In genomic region chr19:29325053-29325851, GRCm38 (mm10) we compare ENCODE assay signal across 8 mouse cellular contexts. TPM values are rescaled to one million over a fixed set of nuclear protein-coding genes. Genes with fewer than 3 reads are reported as not detected.
DNase-seq lines count a peak whose midpoint lies in the region; ATAC-seq and TF ChIP-seq lines count a peak whose summit lies in the region.

Insl6 (minus strand) TSS chr19:29325356.

- no peaks in the 10 kb centered on the region; the same call in 1 of the 2 replicates for H3K79me2 ChIP-seq in CH12.LX (replicated peaks; ENCODE audit: control insufficient read depth, extremely low read depth, insufficient read depth, poor library complexity, severe bottlenecking)

- peaks cover 0 to 8% of the 10 kb centered on the region in 2 experiments; a peak in 1 of 4 replicates for H3K4me1 ChIP-seq in CH12.LX (ENCODE audit: control insufficient read depth in 1 of 2, insufficient read depth in 2 of 2)
- H3K4me1 ChIP-seq in embryonic fibroblast, embryonic 13.5 days (ENCODE audit: control insufficient read depth, insufficient read depth, low read length): no peaks in the 10 kb centered on the region; the same call in 1 of the 2 replicates
- 0 out of 2 replicates have a peak, but pooled peaks cover 3% of the 10 kb centered on the region for H3K4me1 ChIP-seq in heart, embryonic 15.5 days (replicated peaks)

- ATAC-seq in heart, embryonic 15.5 days (replicated peaks; ENCODE audit: insufficient number of reproducible peaks, insufficient read depth, low FRiP score, low read depth): peak; percentile 93

- no peaks in the 10 kb centered on the region for H3K36me3 ChIP-seq in CH12.LX (replicated peaks in 1 of 2; ENCODE audit: control insufficient read depth in 1 of 2, insufficient read depth in 1 of 2, low read length in 1 of 2)
- no peaks in the 10 kb centered on the region for H3K36me3 ChIP-seq in heart, embryonic 15.5 days

- H3K9me3 ChIP-seq in CH12.LX (replicated peaks; ENCODE audit: low read length): no peaks in the 10 kb centered on the region
- H3K9me3 ChIP-seq in heart, embryonic 15.5 days (replicated peaks): no peaks in the 10 kb centered on the region

- H3K27me3 ChIP-seq in CH12.LX (replicated peaks): no peaks in the 10 kb centered on the region
- H3K27me3 ChIP-seq in heart, embryonic 15.5 days: no peaks in the 10 kb centered on the region

- 0 out of 2 replicates have a peak, but pooled peaks have one; percentile 30 for TF ChIP-seq EP300 in CH12.LX (IDR thresholded peaks at IDR 0.05; ENCODE audit: low read length)

- H3K4me2 ChIP-seq in CH12.LX (ENCODE audit: insufficient read depth, low read depth, poor library complexity, severe bottlenecking): peak within 1 kb of the TSS; percentile 99
- peak within 1 kb of the TSS; percentile 80 for H3K4me2 ChIP-seq in heart, embryonic 15.5 days

- H3K27ac ChIP-seq in CH12.LX (ENCODE audit: insufficient read depth, low read depth): peak within 1 kb of the TSS; percentile 35; the same call in 1 of the 2 replicates
- H3K27ac ChIP-seq in embryonic fibroblast, embryonic 13.5 days (ENCODE audit: insufficient read depth, low read length): no peak within 1 kb of the TSS
- no peak within 1 kb of the TSS for H3K27ac ChIP-seq in heart, embryonic 15.5 days

- peak; percentile 66 for DNase-seq in CH12.LX (ENCODE audit: extremely low read depth)
- DNase-seq in adrenal gland, adult 18-20 months (ENCODE audit: low spot score in 2 of 2): peak; percentile 61 to 69
- peak; percentile 87 for DNase-seq in kidney, postnatal 10 days
- peak; percentile 64 to 69 for DNase-seq in lung, postnatal 4 days
- DNase-seq in retina, postnatal 1 day: peak; percentile 73
- peak; percentile 30 for DNase-seq in urinary bladder, adult 2 months (ENCODE audit: low spot score)

- in situ Hi-C loops in CH12.LX (cut with MboI; ENCODE audit: low pct_ligation_motif_present, low pct_unique_long_range_greater_than_20kb, low sequenced_read_pairs): no loop called here

- H3K4me3 ChIP-seq in CH12.LX (replicated peaks in 1 of 3; ENCODE audit: low read depth in 2 of 3, low read length in 2 of 3, poor library complexity in 1 of 3): peak within 1 kb of the TSS; percentile 47 to 82 (median 81)
- peak within 1 kb of the TSS; percentile 49 for H3K4me3 ChIP-seq in embryonic fibroblast, embryonic 13.5 days (ENCODE audit: insufficient read depth, low read length)
- H3K4me3 ChIP-seq in heart, embryonic 15.5 days: peak within 1 kb of the TSS; percentile 50

- H3K9ac ChIP-seq in CH12.LX (ENCODE audit: insufficient read depth, low read depth): peak within 1 kb of the TSS; percentile 83
- peak within 1 kb of the TSS; percentile 56 for H3K9ac ChIP-seq in heart, embryonic 15.5 days

- peak; percentile 69 for TF ChIP-seq POLR2A in CH12.LX (IDR thresholded peaks at IDR 0.05; ENCODE audit: low read depth, low read length)
- peak; percentile 81 for TF ChIP-seq POLR2A in embryonic fibroblast, embryonic 13.5 days (IDR thresholded peaks at IDR 0.05; ENCODE audit: low read depth, low read length)

- no peak for TF ChIP-seq CTCF in CH12.LX (conservative IDR thresholded peaks at IDR 0.05 in 1 of 2, IDR thresholded peaks at IDR 0.05 in 1 of 2; ENCODE audit: low read depth in 2 of 2, low read length in 2 of 2)
- TF ChIP-seq CTCF in embryonic fibroblast, embryonic 13.5 days (IDR thresholded peaks at IDR 0.05; ENCODE audit: borderline replicate concordance, insufficient read depth, low read length): no peak

- 4% methylated on average over 24 of the region's 31 CpGs for WGBS in heart, embryonic 15.5 days

- TF ChIP-seq RAD21 in CH12.LX (IDR thresholded peaks at IDR 0.05; ENCODE audit: low read depth, low read length): no peak

- dilution Hi-C loops in CH12.LX (cut with MboI; ENCODE audit: extremely low pct_ligation_motif_present, extremely low pct_unique_long_range_greater_than_20kb, low sequenced_read_pairs): no loop called here

TF ChIP-seq in CH12.LX, 34 proteins besides CTCF, POLR2A, EP300 and RAD21:
- no peak for TF ChIP-seq ZC3H11A (IDR thresholded peaks at IDR 0.05; ENCODE audit: low read depth, low read length)
- peak; percentile 71 for TF ChIP-seq NELFE (IDR thresholded peaks at IDR 0.05; ENCODE audit: low read depth, low read length)
- TF ChIP-seq POLR2AphosphoS2 (IDR thresholded peaks at IDR 0.05; ENCODE audit: low read depth, low read length): no peak
- TF ChIP-seq SIN3A (IDR thresholded peaks at IDR 0.05; ENCODE audit: low read length): peak; percentile 87
- no peak for TF ChIP-seq GABPA (IDR thresholded peaks at IDR 0.05; ENCODE audit: insufficient replicate concordance, low read depth, low read length)
- peak; percentile 65; the same call in 1 of the 2 replicates for TF ChIP-seq TBP (conservative IDR thresholded peaks at IDR 0.05; ENCODE audit: low read depth, low read length)
- no peak for TF ChIP-seq JUN (IDR thresholded peaks at IDR 0.05; ENCODE audit: insufficient read depth, low read depth, low read length)
- TF ChIP-seq RCOR1 (conservative IDR thresholded peaks at IDR 0.05; ENCODE audit: low read depth, low read length): no peak
- TF ChIP-seq SMC3 (IDR thresholded peaks at IDR 0.05; ENCODE audit: low read depth, low read length): no peak
- peak; percentile 49; the same call in 1 of the 2 replicates for TF ChIP-seq MXI1 (IDR thresholded peaks at IDR 0.05; ENCODE audit: low read depth, low read length)
- TF ChIP-seq PAX5 (IDR thresholded peaks at IDR 0.05; ENCODE audit: low read length): no peak
- 0 out of 2 replicates have a peak, but pooled peaks have one; percentile 62 for TF ChIP-seq ZMIZ1 (IDR thresholded peaks at IDR 0.05; ENCODE audit: low read depth, low read length)
- peak; percentile 62 for TF ChIP-seq ELF1 (IDR thresholded peaks at IDR 0.05; ENCODE audit: low read depth, low read length)
- peak; percentile 55; the same call in 1 of the 2 replicates for TF ChIP-seq TCF12 (IDR thresholded peaks at IDR 0.05; ENCODE audit: low read depth, low read length)
- no peak for TF ChIP-seq BHLHE40 (IDR thresholded peaks at IDR 0.05; ENCODE audit: low read depth, low read length)
- TF ChIP-seq CHD1 (IDR thresholded peaks at IDR 0.05; ENCODE audit: low read depth, low read length): 0 out of 2 replicates have a peak, but pooled peaks have one; percentile 69
- TF ChIP-seq CHD2 (IDR thresholded peaks at IDR 0.05; ENCODE audit: low read length): no peak

RNA-seq across cellular contexts. Expression of gene Insl6, which starts in this region (rescaled TPM):
- total RNA-seq in CH12.LX (2012; rRNA removed) (8.0 and 11.2 TPM in 2 replicates), CH12.LX (2014; rRNA removed) (8.5 and 9.8 TPM in 2 replicates)
- 5.1 and 5.7 TPM in 2 replicates for polyA plus RNA-seq in CH12.LX (2012; ENCODE audit: insufficient read length, low read depth)
- total RNA-seq in adrenal gland, adult 18-20 months (2021): 1 to 10 TPM in 1 of 2 experiments, under 1 TPM in 1; 0.76 to 1.5 TPM
- polyA plus RNA-seq in embryonic fibroblast, embryonic 13.5 days (2011; ENCODE audit: insufficient read length, low read depth, missing spikeins): 4.3 and 5.3 TPM in 2 replicates
- polyA plus RNA-seq in heart, embryonic 15.5 days (2015; fragmentation: Nextera tagmentation; extraction: Ambion mirVana): 3.6 and 4.0 TPM in 2 replicates
- polyA plus RNA-seq in urinary bladder, adult 2 months (2012; rRNA removed): 8.4 and 10.0 TPM in 2 replicates

Comparison
In these comparisons a context has a peak if more than half of its experiments do, and no peak if none do; other contexts are left out.
1. DNase-seq: peak in every context shown above with its lines; median percentile 87 in kidney, postnatal 10 days; 73 in retina, postnatal 1 day; 66 in lung, postnatal 4 days; 66 in CH12.LX; 65 in adrenal gland, adult 18-20 months; 30 in urinary bladder, adult 2 months.